Mouse (Mus musculus): Measurements from ENCODE around the gene Map3k6.

Map3k6 gene

GRCm38 (mm10) chr4:133286476-133287077 lies 46.0 kb downstream of the Map3k6 start:
- no peak for DNase-seq

DNA sequence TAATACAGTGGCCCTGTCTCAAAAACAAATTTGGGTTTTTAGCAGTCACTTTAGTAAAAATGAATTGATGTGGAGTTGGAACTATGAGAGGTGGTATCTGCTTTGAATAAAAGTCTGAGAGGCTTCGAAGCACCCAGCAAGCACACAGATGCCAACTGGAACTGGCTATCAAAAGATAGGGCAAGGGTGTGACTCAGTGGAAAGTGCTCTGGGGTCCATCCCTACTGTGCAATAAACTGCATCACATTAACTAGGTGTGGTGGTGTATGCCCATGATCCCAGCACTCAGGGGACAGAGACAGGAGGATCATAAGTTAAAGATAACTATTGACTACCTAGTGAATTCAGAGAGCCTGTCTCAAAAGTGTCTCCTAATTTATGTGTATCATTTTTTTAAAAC lies 50.6 kb downstream of the Map3k6 start:
- no peak for DNase-seq

- DNase-seq, result no peak
Measured at GRCm38 (mm10) chr4:133292405-133292804, 51.8 kb downstream of the Map3k6 start.

- DNase-seq, result peak; percentile 58
Measured at GRCm38 (mm10) chr4:133292901-133293843, 52.6 kb downstream of the Map3k6 start.

DNA sequence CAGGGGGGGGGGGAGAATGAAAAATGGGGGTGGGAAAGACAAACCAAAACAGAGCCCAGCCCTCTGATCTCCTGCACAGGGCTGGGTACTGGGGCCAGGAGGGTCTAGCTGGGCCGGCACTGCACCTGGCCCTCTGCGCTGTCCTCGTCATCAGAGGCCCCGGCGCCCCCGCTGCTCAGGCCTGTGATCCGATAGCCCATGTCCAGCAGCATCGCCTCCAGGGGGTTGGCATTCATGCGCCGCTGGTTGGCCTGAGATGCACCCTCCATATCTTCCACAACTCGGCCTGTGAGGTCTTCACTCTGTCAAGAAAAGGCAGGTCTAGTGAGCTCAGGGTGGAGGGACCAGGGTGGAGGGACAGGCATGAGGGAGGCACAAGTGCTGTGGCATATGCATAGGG lies 53.5 kb downstream of the Map3k6 start:
- no peak for DNase-seq

- DNase-seq, result no peak
Measured at GRCm38 (mm10) chr4:133297360-133297759, 56.7 kb downstream of the Map3k6 start.

GRCm38 (mm10) chr4:133297801-133298238 lies 57.2 kb downstream of the Map3k6 start:
- peak; percentile 91 for DNase-seq

- peak; percentile 78 for DNase-seq
Measured at GRCm38 (mm10) chr4:133298516-133299365, 58.1 kb downstream of the Map3k6 start.

DNA sequence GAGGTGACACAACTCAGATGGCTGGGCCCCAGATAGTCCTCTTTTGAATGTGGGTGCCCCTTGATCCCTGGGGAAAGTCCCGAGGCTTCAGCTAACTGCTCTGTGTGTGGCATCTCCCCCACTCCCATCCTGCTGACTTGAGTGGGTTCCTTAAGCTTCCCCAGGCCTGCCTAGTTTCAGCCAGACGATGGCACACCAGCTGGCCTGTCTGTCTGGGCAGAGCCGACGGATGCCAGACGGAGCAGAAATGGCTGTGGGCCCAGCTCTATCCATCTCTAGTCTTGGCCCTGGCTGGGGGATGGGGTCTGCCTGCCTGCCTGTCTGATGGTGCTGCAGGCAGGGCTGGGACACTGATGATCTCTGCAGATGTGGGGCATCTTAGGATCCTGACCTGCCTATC lies 59.1 kb downstream of the Map3k6 start:
- DNase-seq, result no peak

GRCm38 (mm10) chr4:133300421-133300820 lies 59.8 kb downstream of the Map3k6 start:
- DNase-seq, result no peak

DNA sequence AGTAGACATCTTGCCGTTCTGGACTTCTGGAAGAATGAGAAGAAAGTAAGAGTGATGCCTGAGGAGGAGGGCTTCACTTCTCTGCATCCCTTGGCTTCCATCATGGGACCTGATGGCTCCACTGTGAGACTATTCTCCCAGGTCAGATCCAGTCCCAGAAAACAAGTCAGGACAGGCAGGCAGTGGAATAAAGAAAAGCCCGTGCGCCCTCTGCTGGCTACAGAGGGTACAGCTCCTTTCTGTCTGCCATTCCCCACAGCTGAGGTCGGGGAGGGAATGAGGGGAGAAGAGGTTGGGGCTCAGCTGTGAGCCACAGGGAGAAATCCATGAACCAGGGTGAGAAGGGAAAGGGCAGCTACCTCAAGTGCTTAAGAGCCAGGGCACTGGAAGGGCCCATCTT lies 61.2 kb downstream of the Map3k6 start:
- peak; percentile 71 for DNase-seq

Measured in thymus, postnatal 25 days (tissue).